Mouse (Mus musculus) thymus, postnatal 25 days (tissue): ENCODE measurements around the gene Rtp3.

Experiments
- DNase-seq: peaks from one replicate; pipeline ENCODE4 v3.0.0; 2022

Gene Rtp3

GRCm38 (mm10) chr9:110937506-110938490 lies 52.6 kb downstream of the Rtp3 start:
- DNase-seq = no peak

- DNase-seq = no peak
Observed at GRCm38 (mm10) chr9:110935941-110936340, 54.4 kb downstream of the Rtp3 start.
